Mouse (Mus musculus) heart, postnatal 0 days (tissue): ENCODE data around the gene Phf1. TPM values are rescaled to one million over a fixed set of nuclear protein-coding genes. Genes with fewer than 3 reads are reported as not detected.

Source experiments
- ATAC-seq: fragments of 200-750 bp; cut with Nextera tagmentation; 2 replicates; pipeline ENCODE4 v1.8.0; 2017; ENCODE audit warnings: low read depth, moderate number of reproducible peaks, moderate library complexity; ENCODE audit not compliant: insufficient read depth
- DNase-seq: peaks from one replicate; pipeline ENCODE4 v3.0.0-alpha.2; 2016; ENCODE audit warnings: low spot score
- H3K27ac ChIP-seq: fragments of 300-500 bp; sonication (generic); 2 replicates; pipeline ENCODE4 v1.5.1; 2014; ENCODE audit warnings: low read depth, mild to moderate bottlenecking
- H3K27me3 ChIP-seq: fragments of 300-500 bp; sonication (generic); 2 replicates; pipeline ENCODE4 v1.6.1; 2014; ENCODE audit warnings: low read length, mixed read lengths; ENCODE audit not compliant: control insufficient read depth, insufficient read depth
- H3K36me3 ChIP-seq: fragments of 300-500 bp; sonication (generic); replicated peaks from 2 replicates; pipeline ENCODE4 v1.6.1; 2014; ENCODE audit warnings: low read length, mixed read lengths; ENCODE audit not compliant: control insufficient read depth, insufficient read depth
- H3K4me1 ChIP-seq: fragments of 300-500 bp; sonication (generic); 2 replicates; pipeline ENCODE4 v1.6.1; 2014; ENCODE audit warnings: antibody characterized with exemption; ENCODE audit not compliant: control insufficient read depth, insufficient read depth
- H3K4me2 ChIP-seq: fragments of 300-500 bp; sonication (generic); 2 replicates; pipeline ENCODE4 v1.6.1; 2014; ENCODE audit warnings: low read depth, mild to moderate bottlenecking, low read length, moderate library complexity
- H3K4me3 ChIP-seq: fragments of 300-500 bp; sonication (generic); 2 replicates; pipeline ENCODE4 v1.5.1; 2014; ENCODE audit warnings: low read depth, low read length
- H3K9ac ChIP-seq: fragments of 300-500 bp; sonication (generic); replicated peaks from 2 replicates; pipeline ENCODE4 v1.6.1; 2014; ENCODE audit warnings: low read depth, low read length, mixed read lengths
- H3K9me3 ChIP-seq: fragments of 300-500 bp; sonication (generic); replicated peaks from 2 replicates; pipeline ENCODE4 v1.6.1; 2016; ENCODE audit warnings: low read length; ENCODE audit not compliant: control insufficient read depth
- CTCF ChIP-seq: IDR thresholded peaks from 2 replicates; pipeline ENCODE4 v1.5.1; 2016; ENCODE audit warnings: antibody characterized with exemption, control low read depth, low read depth
- EP300 ChIP-seq: IDR thresholded peaks from 2 replicates; pipeline ENCODE4 v1.6.1; 2016; ENCODE audit warnings: antibody characterized with exemption, low read depth
- WGBS: fragments of 180-500 bp; shearing (Covaris S2); extraction: QIAGEN DNeasy Blood & Tissue Kit; methylation state at CpG from one replicate; pipeline ENCODE4 v1.1.7; 2014; 5-methylcytosine and 5-hydroxymethylcytosine counted together
- polyA plus RNA-seq: library from polyadenylated mRNA; unstranded; fragments of >200 nt; fragmentation: Nextera tagmentation; extraction: Ambion mirVana; gene quantifications from 2 replicates; pipeline ENCODE4 v1.2.1, GENCODE M21; 2015
- total RNA-seq: library from RNA; depleted of rRNA; stranded (reverse); fragments of >200 nt; gene quantifications from 2 replicates; pipeline ENCODE4 v1.2.3, GENCODE M21; 2014; ENCODE audit warnings: low replicate concordance

The Phf1 gene
- total and polyA plus RNA-seq, 2 experiments from 2014 or later, result 6.3 to 16.3 TPM

DNA sequence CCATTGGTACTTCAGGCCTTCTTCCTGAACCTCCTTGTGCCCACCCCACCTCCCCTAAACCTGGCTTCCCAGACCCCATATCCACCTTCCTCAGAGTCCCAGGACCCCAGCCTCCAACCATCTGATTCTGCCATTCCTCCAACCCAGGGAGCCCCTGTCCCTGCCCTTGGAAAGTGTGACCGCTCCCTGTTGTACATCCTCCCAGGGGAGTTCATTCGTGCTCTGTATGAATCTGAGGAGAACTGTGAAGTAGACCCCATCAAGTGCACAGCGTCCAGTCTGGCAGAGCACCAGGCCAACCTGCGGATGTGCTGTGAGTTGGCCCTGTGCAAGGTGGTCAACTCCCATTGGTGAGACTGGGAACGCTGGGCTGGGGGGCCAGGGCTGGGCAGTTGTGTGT lies 25.0 kb downstream of the Phf1 start:
- TF ChIP-seq EP300 (no peak), CTCF (no peak)
- H3K4me3 ChIP-seq, result no peak overlapping the region
- H3K27me3 ChIP-seq, result no peaks in the 10 kb centered on the region
- ATAC-seq (no peak), DNase-seq (no peak)
- no peak overlapping the region for H3K9ac ChIP-seq
- H3K9me3 ChIP-seq, result no peaks in the 10 kb centered on the region
- H3K4me1 ChIP-seq, result peaks cover 20% of the 10 kb centered on the region
- no peak overlapping the region for H3K4me2 ChIP-seq
- 89% methylated on average over 5 of the region's 5 CpGs for WGBS
- H3K36me3 ChIP-seq, result peaks cover 17% of the 10 kb centered on the region
- no peak overlapping the region for H3K27ac ChIP-seq

DNA sequence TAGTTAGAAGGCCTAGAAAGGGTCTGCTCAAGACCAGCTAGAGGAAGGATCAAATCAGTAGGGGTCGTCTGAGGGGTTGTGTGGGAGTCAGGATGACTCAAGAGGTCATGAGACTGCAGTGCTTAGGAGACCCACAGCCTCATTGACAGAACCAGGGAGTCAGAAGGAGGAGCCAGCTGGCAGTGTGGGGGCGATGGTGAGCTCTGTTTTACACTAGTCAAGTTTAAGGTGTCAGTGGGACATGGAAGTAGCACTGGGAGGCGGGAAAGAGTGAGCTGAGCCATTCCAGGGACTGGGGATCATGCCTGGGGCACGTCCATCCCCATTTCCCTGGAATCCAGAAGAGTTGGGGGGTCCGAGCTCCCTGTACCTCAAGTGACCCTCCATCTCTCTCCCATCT lies 26.0 kb downstream of the Phf1 start:
- H3K27me3 ChIP-seq, result no peaks in the 10 kb centered on the region
- H3K4me1 ChIP-seq, result peaks cover 11% of the 10 kb centered on the region; the same call in 1 of the 2 replicates
- H3K27ac ChIP-seq, result no peak overlapping the region
- H3K4me3 ChIP-seq, result no peak overlapping the region
- TF ChIP-seq EP300 (no peak), CTCF (no peak)
- H3K4me2 ChIP-seq, result no peak overlapping the region
- H3K9me3 ChIP-seq, result no peaks in the 10 kb centered on the region
- peaks cover 18% of the 10 kb centered on the region for H3K36me3 ChIP-seq
- WGBS, result 70% methylated on average over 5 of the region's 5 CpGs
- ATAC-seq (no peak), DNase-seq (no peak)
- no peak overlapping the region for H3K9ac ChIP-seq

DNA sequence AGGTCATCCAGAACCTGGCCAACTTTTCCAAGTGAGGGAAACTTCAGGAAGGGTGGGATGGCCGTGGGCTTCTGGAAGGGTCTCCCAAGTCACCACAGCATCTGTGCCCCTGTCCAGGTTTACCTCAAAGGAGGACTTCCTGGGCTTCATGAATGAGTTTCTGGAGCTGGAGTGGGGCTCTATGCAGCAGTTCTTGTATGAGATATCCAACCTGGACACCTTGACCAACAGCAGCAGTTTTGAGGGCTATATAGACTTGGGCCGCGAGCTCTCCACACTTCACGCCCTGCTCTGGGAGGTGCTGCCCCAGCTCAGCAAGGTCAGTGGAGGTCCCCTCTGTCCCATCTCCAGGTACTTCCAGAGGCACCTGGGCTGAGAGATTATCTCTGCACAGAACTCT lies 27.0 kb downstream of the Phf1 start:
- Histone ChIP-seq H3K9me3 (no peaks in the 10 kb centered on the region), H3K27ac (no peak overlapping the region), H3K4me3 (no peak overlapping the region), H3K9ac (no peak overlapping the region), H3K27me3 (no peaks in the 10 kb centered on the region), H3K36me3 (peaks cover 25% of the 10 kb centered on the region), H3K4me2 (no peak overlapping the region), H3K4me1 (peaks cover 4% of the 10 kb centered on the region; the same call in 1 of the 2 replicates)
- ATAC-seq (no peak), DNase-seq (no peak)
- no peak for TF ChIP-seq EP300
- no peak for TF ChIP-seq CTCF
- 87% methylated on average over 4 of the region's 4 CpGs for WGBS

DNA sequence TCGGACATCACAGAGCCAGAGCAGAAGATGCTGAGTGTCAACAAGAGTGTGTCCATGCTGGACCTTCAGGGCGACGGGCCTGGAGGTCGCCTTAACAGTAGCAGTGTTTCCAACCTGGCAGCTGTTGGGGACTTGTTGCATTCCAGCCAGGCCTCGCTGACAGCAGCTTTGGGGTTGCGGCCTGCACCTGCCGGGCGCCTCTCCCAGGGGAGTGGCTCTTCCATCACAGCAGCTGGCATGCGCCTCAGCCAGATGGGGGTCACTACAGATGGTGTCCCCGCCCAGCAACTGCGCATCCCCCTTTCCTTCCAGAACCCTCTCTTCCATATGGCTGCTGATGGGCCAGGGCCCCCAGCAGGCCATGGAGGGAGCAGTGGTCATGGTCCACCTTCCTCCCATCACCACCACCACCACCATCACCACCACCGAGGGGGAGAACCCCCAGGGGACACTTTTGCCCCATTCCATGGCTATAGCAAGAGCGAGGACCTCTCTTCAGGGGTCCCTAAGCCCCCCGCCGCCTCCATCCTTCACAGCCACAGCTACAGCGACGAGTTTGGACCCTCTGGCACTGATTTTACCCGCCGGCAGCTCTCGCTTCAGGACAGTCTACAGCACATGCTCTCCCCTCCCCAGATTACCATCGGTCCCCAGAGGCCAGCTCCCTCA lies 28.9 kb downstream of the Phf1 start:
- peaks cover 25% of the 10 kb centered on the region for H3K36me3 ChIP-seq
- no peaks in the 10 kb centered on the region for H3K4me1 ChIP-seq
- H3K9ac ChIP-seq, result no peak overlapping the region
- TF ChIP-seq CTCF (no peak), EP300 (no peak)
- no peak overlapping the region for H3K4me2 ChIP-seq
- ATAC-seq, result no peak
- H3K27ac ChIP-seq, result no peak overlapping the region
- DNase-seq, result no peak
- no peaks in the 10 kb centered on the region for H3K27me3 ChIP-seq
- H3K9me3 ChIP-seq, result no peaks in the 10 kb centered on the region
- 87% methylated on average over 20 of the region's 21 CpGs for WGBS
- H3K4me3 ChIP-seq, result no peak overlapping the region

DNA sequence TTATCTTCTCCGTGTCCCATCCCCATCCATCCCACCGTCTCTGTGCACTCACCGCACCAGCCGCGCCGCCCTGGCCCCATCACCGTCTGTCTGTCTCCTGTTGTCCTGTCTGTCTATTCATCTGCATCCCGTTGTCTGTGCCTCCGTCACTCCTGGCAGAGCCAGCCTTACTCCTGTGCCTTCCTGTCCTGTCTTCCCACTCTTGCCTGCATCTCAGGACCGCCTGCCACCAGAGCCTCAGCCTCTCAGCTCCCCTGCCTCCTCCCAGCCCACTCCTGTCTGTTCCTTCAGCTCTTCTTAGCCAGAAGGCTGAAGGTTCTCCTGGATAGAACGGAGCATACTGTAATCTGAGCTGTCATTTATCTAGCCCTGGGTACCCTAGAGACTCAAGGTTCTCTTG lies 34.1 kb downstream of the Phf1 start:
- DNase-seq (no peak), ATAC-seq (no peak)
- 0 out of 2 replicates have a peak, but pooled peaks cover 3% of the 10 kb centered on the region for H3K4me1 ChIP-seq
- H3K27me3 ChIP-seq, result no peaks in the 10 kb centered on the region
- WGBS, result 85% methylated on average over 11 of the region's 11 CpGs
- no peak overlapping the region for H3K9ac ChIP-seq
- no peak overlapping the region for H3K27ac ChIP-seq
- TF ChIP-seq EP300 (no peak), CTCF (no peak)
- no peak overlapping the region for H3K4me3 ChIP-seq
- H3K4me2 ChIP-seq, result no peak overlapping the region
- no peaks in the 10 kb centered on the region for H3K9me3 ChIP-seq
- peaks cover 17% of the 10 kb centered on the region; the same call in 1 of the 2 replicates for H3K36me3 ChIP-seq

DNA sequence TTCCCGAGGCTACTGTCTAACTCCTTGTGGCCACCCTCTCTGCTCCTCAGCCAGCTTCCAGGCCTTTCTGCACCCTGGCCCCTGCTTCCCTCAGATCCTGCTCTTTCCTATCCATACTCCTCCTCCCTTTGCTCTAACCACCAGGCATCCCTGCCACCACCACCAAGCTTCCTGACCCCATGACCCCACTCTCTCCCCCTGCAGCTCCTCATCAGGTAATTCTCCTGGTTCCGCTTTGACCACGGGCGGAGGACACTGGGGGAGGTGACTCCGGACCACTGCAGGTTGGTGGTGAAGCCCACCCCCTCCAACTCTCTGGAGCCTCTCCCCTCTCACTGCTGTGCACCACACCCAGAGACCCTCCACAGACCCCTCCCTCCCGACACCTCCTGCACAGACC lies 34.6 kb downstream of the Phf1 start:
- no peaks in the 10 kb centered on the region for H3K27me3 ChIP-seq
- H3K4me1 ChIP-seq, result 0 out of 2 replicates have a peak, but pooled peaks cover 6% of the 10 kb centered on the region
- no peak overlapping the region for H3K4me3 ChIP-seq
- H3K36me3 ChIP-seq, result peaks cover 17% of the 10 kb centered on the region; the same call in 1 of the 2 replicates
- H3K4me2 ChIP-seq, result no peak overlapping the region
- no peaks in the 10 kb centered on the region for H3K9me3 ChIP-seq
- H3K27ac ChIP-seq, result no peak overlapping the region
- ATAC-seq (no peak), DNase-seq (no peak)
- TF ChIP-seq EP300 (no peak), CTCF (no peak)
- 90% methylated on average over 6 of the region's 6 CpGs for WGBS
- H3K9ac ChIP-seq, result no peak overlapping the region
